Mouse (Mus musculus): ENCODE data around the gene Krtap4-16. TPM values are rescaled to one million over a fixed set of nuclear protein-coding genes. Genes with fewer than 3 reads are reported as not detected.
"Not testable (repeated sequence)": the region's sequence is repeated elsewhere in the genome, so short reads cannot be mapped to it uniquely, and the experiment has no call there.

Krtap4-16 gene
- polyA plus RNA-seq, 1 experiment from 2014 or later, result not detected

- H3K9me3 ChIP-seq (ENCODE audit: control insufficient read depth, low read length); H3K4me2 ChIP-seq (replicated peaks); H3K4me3 ChIP-seq (replicated peaks; ENCODE audit: low read length); H3K36me3 ChIP-seq (replicated peaks; ENCODE audit: control insufficient read depth, insufficient read depth); H3K27me3 ChIP-seq (ENCODE audit: control insufficient read depth, insufficient read depth, low read length); H3K27ac ChIP-seq; DNase-seq (ENCODE audit: low spot score); H3K9ac ChIP-seq; H3K4me1 ChIP-seq (replicated peaks; ENCODE audit: control insufficient read depth, insufficient read depth, low read length); ATAC-seq (ENCODE audit: low FRiP score): not testable (repeated sequence)
- WGBS, result 88% methylated on average over 2 of the region's 2 CpGs
These were observed 35.8 kb downstream of the Krtap4-16 start, which contains the start of gene Gm11564 for GRCm38 (mm10) chr11:99815566-99815965. Gene Gm11564, minus strand, starts transcription at chr11:99815666.

- H3K36me3 ChIP-seq (replicated peaks; ENCODE audit: control insufficient read depth, insufficient read depth); H3K4me3 ChIP-seq (replicated peaks; ENCODE audit: low read length); H3K9me3 ChIP-seq (ENCODE audit: control insufficient read depth, low read length); H3K4me1 ChIP-seq (replicated peaks; ENCODE audit: control insufficient read depth, insufficient read depth, low read length); H3K4me2 ChIP-seq (replicated peaks); H3K27me3 ChIP-seq (ENCODE audit: control insufficient read depth, insufficient read depth, low read length); ATAC-seq (ENCODE audit: low FRiP score); H3K9ac ChIP-seq; DNase-seq (ENCODE audit: low spot score); H3K27ac ChIP-seq: not testable (repeated sequence)
These were observed 41.6 kb downstream of the Krtap4-16 start, which contains the start of gene Krtap4-13 for GRCm38 (mm10) chr11:99809792-99810191. Gene Krtap4-13, minus strand, starts transcription at chr11:99809892.

- not testable (repeated sequence) for H3K4me2 ChIP-seq (replicated peaks); H3K4me1 ChIP-seq (replicated peaks; ENCODE audit: control insufficient read depth, insufficient read depth, low read length); H3K27ac ChIP-seq; DNase-seq (ENCODE audit: low spot score); H3K9me3 ChIP-seq (ENCODE audit: control insufficient read depth, low read length); ATAC-seq (ENCODE audit: low FRiP score); H3K4me3 ChIP-seq (replicated peaks; ENCODE audit: low read length); H3K27me3 ChIP-seq (ENCODE audit: control insufficient read depth, insufficient read depth, low read length); H3K36me3 ChIP-seq (replicated peaks; ENCODE audit: control insufficient read depth, insufficient read depth); H3K9ac ChIP-seq
- WGBS, result no CpG with 5 or more reads among the region's 1 CpGs
These were observed 47.1 kb downstream of the Krtap4-16 start, which contains the start of gene Gm11554 for GRCm38 (mm10) chr11:99804346-99804745. Gene Gm11554, minus strand, starts transcription at chr11:99804446.

Other genes with a start within 250 kb of the Krtap4-16 start
- not detected in 2 replicates for gene Gm11938, start 248.3 kb downstream of the Krtap4-16 start, polyA plus RNA-seq (2014; fragmentation: Nextera tagmentation; extraction: Ambion mirVana)
- gene Gm11937, start 241.4 kb downstream of the Krtap4-16 start, polyA plus RNA-seq (2014; fragmentation: Nextera tagmentation; extraction: Ambion mirVana), result not detected in 2 replicates
- not detected in 2 replicates for gene Krtap2-4, start 236.8 kb downstream of the Krtap4-16 start, polyA plus RNA-seq (2014; fragmentation: Nextera tagmentation; extraction: Ambion mirVana)
- not detected in 2 replicates for gene Gm11562, start 231.2 kb downstream of the Krtap4-16 start, polyA plus RNA-seq (2014; fragmentation: Nextera tagmentation; extraction: Ambion mirVana)
- gene Krtap4-1, start 223.4 kb downstream of the Krtap4-16 start, polyA plus RNA-seq (2014; fragmentation: Nextera tagmentation; extraction: Ambion mirVana), result not detected in 2 replicates
- not detected in 2 replicates for gene Krtap4-2, start 216.5 kb downstream of the Krtap4-16 start, polyA plus RNA-seq (2014; fragmentation: Nextera tagmentation; extraction: Ambion mirVana)
- gene Krtap4-7, start 207.5 kb downstream of the Krtap4-16 start, polyA plus RNA-seq (2014; fragmentation: Nextera tagmentation; extraction: Ambion mirVana), result not detected in 2 replicates
- not detected in 2 replicates for gene Gm11555, start 201.4 kb downstream of the Krtap4-16 start, polyA plus RNA-seq (2014; fragmentation: Nextera tagmentation; extraction: Ambion mirVana)
- gene Gm11563, start 192.6 kb downstream of the Krtap4-16 start, polyA plus RNA-seq (2014; fragmentation: Nextera tagmentation; extraction: Ambion mirVana), result not detected in 2 replicates
- not detected in 2 replicates for gene Krtap4-6, start 185.6 kb downstream of the Krtap4-16 start, polyA plus RNA-seq (2014; fragmentation: Nextera tagmentation; extraction: Ambion mirVana)
- not detected in 2 replicates for gene Gm14190, start 160.9 kb downstream of the Krtap4-16 start, polyA plus RNA-seq (2014; fragmentation: Nextera tagmentation; extraction: Ambion mirVana)
- gene Gm14180, start 117.3 kb downstream of the Krtap4-16 start, polyA plus RNA-seq (2014; fragmentation: Nextera tagmentation; extraction: Ambion mirVana), result not detected in 2 replicates
- not detected in 2 replicates for gene Gm11595, start 78.7 kb downstream of the Krtap4-16 start, polyA plus RNA-seq (2014; fragmentation: Nextera tagmentation; extraction: Ambion mirVana)
- gene Krtap4-8, start 70.9 kb downstream of the Krtap4-16 start, polyA plus RNA-seq (2014; fragmentation: Nextera tagmentation; extraction: Ambion mirVana), result not detected in 2 replicates
- not detected in 2 replicates for gene Krtap4-9, start 66.4 kb downstream of the Krtap4-16 start, polyA plus RNA-seq (2014; fragmentation: Nextera tagmentation; extraction: Ambion mirVana)
- not detected in 2 replicates for gene Gm11596, start 58.1 kb downstream of the Krtap4-16 start, polyA plus RNA-seq (2014; fragmentation: Nextera tagmentation; extraction: Ambion mirVana)
- not detected in 2 replicates for gene Gm11569, start 52.7 kb downstream of the Krtap4-16 start, polyA plus RNA-seq (2014; fragmentation: Nextera tagmentation; extraction: Ambion mirVana)
- gene Gm11554, start 47.2 kb downstream of the Krtap4-16 start, polyA plus RNA-seq (2014; fragmentation: Nextera tagmentation; extraction: Ambion mirVana), result not detected in 2 replicates
- not detected in 2 replicates for gene Krtap4-13, start 41.7 kb downstream of the Krtap4-16 start, polyA plus RNA-seq (2014; fragmentation: Nextera tagmentation; extraction: Ambion mirVana)
- gene Gm11564, start 35.9 kb downstream of the Krtap4-16 start, polyA plus RNA-seq (2014; fragmentation: Nextera tagmentation; extraction: Ambion mirVana), result not detected in 2 replicates
- not detected in 2 replicates for gene 2300003K06Rik, start 13.5 kb downstream of the Krtap4-16 start, polyA plus RNA-seq (2014; fragmentation: Nextera tagmentation; extraction: Ambion mirVana)
- gene Gm11568, start 6.3 kb upstream of the Krtap4-16 start, polyA plus RNA-seq (2014; fragmentation: Nextera tagmentation; extraction: Ambion mirVana), result not detected in 2 replicates
- gene Gm11559, start 12.9 kb upstream of the Krtap4-16 start, polyA plus RNA-seq (2014; fragmentation: Nextera tagmentation; extraction: Ambion mirVana), result not detected in 2 replicates
- not detected in 2 replicates for gene Krtap9-1, start 21.8 kb upstream of the Krtap4-16 start, polyA plus RNA-seq (2014; fragmentation: Nextera tagmentation; extraction: Ambion mirVana)
- not detected in 2 replicates for gene Gm11567, start 27.6 kb upstream of the Krtap4-16 start, polyA plus RNA-seq (2014; fragmentation: Nextera tagmentation; extraction: Ambion mirVana)
- not detected in 2 replicates for gene Krtap31-1, start 56.3 kb upstream of the Krtap4-16 start, polyA plus RNA-seq (2014; fragmentation: Nextera tagmentation; extraction: Ambion mirVana)
- gene Gm11565, start 63.1 kb upstream of the Krtap4-16 start, polyA plus RNA-seq (2014; fragmentation: Nextera tagmentation; extraction: Ambion mirVana), result not detected in 2 replicates
- gene Krtap31-2, start 84.7 kb upstream of the Krtap4-16 start, polyA plus RNA-seq (2014; fragmentation: Nextera tagmentation; extraction: Ambion mirVana), result not detected in 2 replicates
- gene Krtap9-5, start 96.9 kb upstream of the Krtap4-16 start, polyA plus RNA-seq (2014; fragmentation: Nextera tagmentation; extraction: Ambion mirVana), result not detected in 2 replicates
- not detected in 2 replicates for gene Krtap29-1, start 127.4 kb upstream of the Krtap4-16 start, polyA plus RNA-seq (2014; fragmentation: Nextera tagmentation; extraction: Ambion mirVana)
- 0.16 and 0.29 TPM in 2 replicates for gene Krtap16-1, start 135.0 kb upstream of the Krtap4-16 start, polyA plus RNA-seq (2014; fragmentation: Nextera tagmentation; extraction: Ambion mirVana)
- gene Krtap17-1, start 142.4 kb upstream of the Krtap4-16 start, polyA plus RNA-seq (2014; fragmentation: Nextera tagmentation; extraction: Ambion mirVana), result 0.86 and 1.5 TPM in 2 replicates
- not detected in 2 replicates for gene Krt33a, start 164.6 kb upstream of the Krtap4-16 start, polyA plus RNA-seq (2014; fragmentation: Nextera tagmentation; extraction: Ambion mirVana)
- 0.13 TPM in 1 of 2 replicates, not detected in the other for gene Krt33b, start 178.3 kb upstream of the Krtap4-16 start, polyA plus RNA-seq (2014; fragmentation: Nextera tagmentation; extraction: Ambion mirVana)
- not detected in 2 replicates for gene Krt34, start 189.9 kb upstream of the Krtap4-16 start, polyA plus RNA-seq (2014; fragmentation: Nextera tagmentation; extraction: Ambion mirVana)
- not detected in 2 replicates for gene Krt31, start 198.9 kb upstream of the Krtap4-16 start, polyA plus RNA-seq (2014; fragmentation: Nextera tagmentation; extraction: Ambion mirVana)
- gene Krt32, start 236.6 kb upstream of the Krtap4-16 start, polyA plus RNA-seq (2014; fragmentation: Nextera tagmentation; extraction: Ambion mirVana), result not detected in 2 replicates
- not detected in 2 replicates for gene Krt35, start 244.6 kb upstream of the Krtap4-16 start, polyA plus RNA-seq (2014; fragmentation: Nextera tagmentation; extraction: Ambion mirVana)

All from hindbrain, embryonic 14.5 days (tissue).